Mouse (Mus musculus) ZHBTc4 (cell line): ENCODE measurements around the gene Hps4.
A peak's percentile ranks its signal among the peaks of the same experiment; 100 is the strongest.

Experiments
- DNase-seq: peaks from one replicate; pipeline ENCODE4 v3.0.0-alpha.2; 2011; ENCODE audit warnings: low read depth, low spot score

Hps4 gene

DNA sequence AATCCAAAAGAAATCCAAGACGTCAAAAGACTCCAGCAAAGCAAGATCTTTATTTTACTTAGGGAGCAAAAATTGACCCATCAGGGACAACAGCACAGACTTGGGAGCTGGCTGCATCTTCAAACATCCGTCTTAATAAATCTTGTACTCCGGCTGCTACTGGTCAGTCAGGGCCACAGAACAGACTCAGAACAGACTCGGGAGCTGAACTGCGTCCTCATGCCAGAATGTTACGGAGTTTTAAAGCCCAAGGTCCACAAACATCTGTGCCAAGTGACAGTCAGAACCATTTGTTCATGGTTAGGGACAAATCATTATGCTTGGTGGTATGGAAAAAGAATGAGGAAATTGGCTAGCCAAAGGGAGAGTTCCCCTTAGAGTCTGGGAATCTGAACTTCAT lies 19.6 kb upstream of the Hps4 start:
- DNase-seq: no peak

DNA sequence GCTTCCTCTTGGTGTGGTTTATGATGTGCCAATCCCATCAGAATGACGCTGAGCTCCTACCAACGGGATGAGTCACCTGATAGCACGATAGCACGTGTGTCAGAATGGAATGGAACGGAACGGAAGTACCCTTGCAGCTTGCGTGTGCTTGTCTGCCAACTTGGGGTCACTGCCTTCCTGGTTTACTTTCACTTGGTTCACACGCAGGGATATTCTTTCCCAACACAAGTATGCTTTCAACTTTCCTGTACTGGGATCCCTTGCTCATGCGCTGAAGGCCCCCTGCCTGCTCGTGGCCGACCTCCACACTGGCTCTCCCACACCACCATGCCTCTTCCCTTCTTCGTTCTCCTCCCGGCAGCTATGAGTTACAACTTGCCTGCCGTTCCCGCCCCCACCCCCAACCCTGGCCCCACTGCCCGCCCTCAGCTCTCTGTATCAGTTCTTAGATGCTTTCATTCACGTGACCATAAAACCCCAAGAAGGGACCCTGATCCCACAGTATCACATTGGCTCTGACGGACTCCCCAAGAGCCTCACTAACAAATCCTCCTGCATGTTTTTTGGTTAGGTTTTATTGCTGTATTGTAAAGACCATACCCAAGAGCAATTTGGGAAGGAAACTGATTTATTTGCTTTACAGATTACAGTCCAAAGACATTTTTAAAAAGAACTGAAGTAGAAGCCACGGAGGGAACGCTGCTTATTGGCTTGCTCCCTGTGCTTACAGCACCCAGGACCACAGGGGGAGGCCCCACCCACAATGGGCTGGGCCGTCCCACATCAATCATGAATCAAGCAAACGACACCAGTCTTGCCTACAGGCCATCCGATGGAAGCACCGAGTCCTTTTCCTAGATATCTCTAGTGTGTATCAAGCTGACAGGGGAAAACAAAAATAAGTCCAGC lies 18.0 kb upstream of the Hps4 start:
- DNase-seq: peak; percentile 90

DNA sequence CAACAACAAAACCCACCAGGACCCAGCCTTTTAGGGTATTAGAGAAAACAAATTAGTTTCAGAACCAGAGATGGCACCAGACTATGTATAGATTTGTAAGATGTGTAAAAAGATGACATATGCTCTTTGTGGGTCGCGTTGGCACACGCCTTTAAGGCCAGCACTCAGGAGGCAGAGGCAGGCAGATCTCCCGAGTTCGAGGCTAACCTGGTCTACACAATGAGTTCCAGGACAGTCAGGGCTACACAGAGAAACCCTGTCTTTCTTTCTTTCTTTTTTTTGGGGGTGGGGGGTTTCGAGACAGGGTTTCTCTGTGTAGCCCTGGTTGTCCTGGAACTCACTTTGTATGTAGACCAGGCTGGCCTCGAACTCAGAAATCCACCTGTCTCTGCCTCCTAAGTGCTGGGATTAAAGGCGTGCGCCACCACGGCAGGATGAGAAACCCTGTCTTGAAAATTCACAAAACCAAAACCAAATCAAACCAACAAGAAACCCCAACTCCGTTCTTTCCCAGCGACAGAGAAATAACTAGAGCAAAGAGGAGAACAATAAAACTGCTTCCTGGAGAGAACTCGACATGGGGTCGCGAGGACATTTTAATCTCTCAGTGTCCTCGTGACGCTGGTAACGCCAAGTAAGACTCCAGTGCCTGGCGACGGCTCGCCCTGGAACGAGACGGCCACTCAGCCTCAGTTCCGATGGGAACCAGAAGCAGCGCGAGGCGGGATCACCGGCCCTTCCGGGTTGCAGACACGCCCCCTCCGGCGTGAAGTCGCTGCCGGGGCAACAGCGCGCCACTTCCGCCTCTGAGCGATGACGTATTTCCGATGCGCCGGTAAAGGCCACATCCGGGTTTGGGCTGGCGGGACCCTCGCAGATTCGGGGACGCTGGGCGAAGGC lies 17.1 kb upstream of the Hps4 start, which contains the start of gene Tfip11:
Gene Tfip11, plus strand, starts transcription at position 813 of the 900 bp plus-strand sequence.
- DNase-seq: peak; percentile 98

DNA sequence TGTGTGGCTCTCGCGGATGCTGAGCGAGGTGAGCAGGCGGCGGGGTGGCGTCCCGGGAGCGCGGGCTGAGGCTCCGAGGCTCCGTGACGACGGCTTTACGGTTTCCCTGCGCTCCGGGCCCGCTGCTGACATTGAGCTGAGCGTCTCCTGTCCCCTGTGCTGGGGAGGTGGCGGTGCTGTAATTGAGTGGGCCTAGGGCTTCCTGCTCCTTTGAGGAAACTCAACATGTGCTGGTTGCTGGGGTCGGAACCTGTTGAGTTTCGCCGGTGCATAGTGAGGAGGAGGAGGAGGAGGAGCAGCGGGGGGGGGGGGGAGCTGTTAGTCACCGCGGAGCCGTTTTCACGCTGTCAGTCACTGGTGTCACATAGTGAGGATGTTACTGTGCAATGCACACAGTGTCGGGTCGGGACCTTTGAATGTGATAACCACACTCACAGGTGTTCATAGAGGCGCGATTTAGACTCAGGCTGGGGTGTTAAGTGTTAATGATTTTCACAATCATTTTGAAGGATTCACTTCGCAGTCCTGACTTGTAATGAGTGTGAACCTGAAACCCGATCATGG lies 16.4 kb upstream of the Hps4 start:
- no peak for DNase-seq

DNA sequence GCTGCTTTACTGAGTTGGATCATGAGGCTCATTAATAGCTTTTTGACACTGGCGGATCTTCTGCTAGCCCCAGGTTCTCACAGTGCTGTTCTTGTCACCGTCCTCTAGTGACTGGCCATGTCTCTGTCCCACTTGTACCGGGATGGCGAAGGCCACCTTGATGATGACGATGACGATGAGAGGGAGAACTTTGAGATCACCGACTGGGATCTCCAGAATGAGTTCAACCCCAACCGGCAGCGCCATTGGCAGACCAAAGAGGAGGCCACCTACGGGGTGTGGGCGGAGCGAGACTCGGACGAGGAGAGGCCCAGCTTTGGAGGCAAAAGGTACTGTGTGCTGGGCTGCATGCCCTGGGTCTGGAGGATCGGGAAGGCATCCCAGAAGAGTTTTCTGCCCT lies 15.0 kb upstream of the Hps4 start:
- no peak for DNase-seq

- no peak for DNase-seq
Observed at GRCm38 (mm10) chr5:112329805-112330564, 12.9 kb upstream of the Hps4 start.

DNA sequence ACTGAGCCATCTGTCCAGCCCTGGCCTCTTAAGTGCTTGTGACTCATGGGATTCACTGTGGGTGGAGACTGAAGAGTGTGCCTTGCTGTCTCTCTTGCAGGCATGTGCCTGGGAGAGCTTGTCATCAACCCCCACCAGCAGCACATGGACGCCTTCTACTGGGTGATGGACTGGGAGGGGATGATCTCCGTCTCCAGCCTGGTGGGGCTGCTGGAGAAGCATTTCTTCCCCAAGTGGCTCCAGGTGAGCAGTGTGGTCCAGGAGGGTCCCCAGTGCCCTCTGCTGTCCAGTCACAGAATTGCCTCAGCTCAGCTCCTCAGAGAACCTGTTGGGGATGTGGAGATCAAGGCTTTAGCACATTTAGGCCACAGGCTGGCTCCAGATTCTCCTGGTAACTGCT lies 7.4 kb upstream of the Hps4 start:
- DNase-seq: peak; percentile 70

- DNase-seq: no peak
Observed at GRCm38 (mm10) chr5:112337004-112337403, 5.9 kb upstream of the Hps4 start.

GRCm38 (mm10) chr5:112339215-112339614 lies 3.7 kb upstream of the Hps4 start:
- DNase-seq: no peak

GRCm38 (mm10) chr5:112343205-112343595 lies 317 bp downstream of the Hps4 start:
- DNase-seq: peak; percentile 34

GRCm38 (mm10) chr5:112344092-112344960 lies 1.4 kb downstream of the Hps4 start:
- DNase-seq: no peak

DNA sequence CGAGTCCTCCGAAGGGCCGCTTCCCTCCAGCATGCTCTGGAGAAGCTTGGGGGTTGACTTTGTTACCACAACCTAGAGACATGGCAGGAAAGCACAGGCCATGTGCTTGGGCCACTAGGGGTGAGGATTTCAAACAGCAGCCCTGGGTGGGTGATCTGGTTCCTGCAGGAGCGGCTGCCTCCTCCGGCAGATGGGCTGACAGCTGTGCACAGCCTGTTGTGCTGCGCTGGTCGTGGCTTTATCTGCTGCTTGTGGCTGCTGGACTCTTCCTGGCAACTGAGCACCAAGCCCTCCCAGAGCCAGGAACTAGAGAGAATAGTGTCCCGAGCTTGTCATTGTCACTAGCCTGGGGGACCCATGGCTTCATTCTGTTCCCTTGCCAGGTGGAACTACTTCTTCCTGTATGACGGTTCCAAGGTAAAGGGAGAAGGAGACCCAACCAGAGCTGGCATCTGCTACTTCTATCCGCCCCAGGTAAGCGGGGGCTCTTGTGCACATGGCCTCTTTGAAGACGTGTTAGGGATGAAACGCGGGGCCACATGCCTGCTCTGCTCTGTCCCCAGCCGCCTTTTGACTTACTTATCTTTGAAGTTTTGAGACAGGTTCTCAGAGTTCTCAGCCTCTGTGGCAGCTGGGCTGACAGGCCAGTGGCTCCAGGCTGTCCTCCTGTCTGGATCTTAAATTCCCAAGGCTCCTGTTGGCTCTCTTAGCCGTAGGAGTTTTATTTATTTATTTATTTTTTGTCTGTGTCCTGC lies 3.5 kb downstream of the Hps4 start:
- no peak for DNase-seq

DNA sequence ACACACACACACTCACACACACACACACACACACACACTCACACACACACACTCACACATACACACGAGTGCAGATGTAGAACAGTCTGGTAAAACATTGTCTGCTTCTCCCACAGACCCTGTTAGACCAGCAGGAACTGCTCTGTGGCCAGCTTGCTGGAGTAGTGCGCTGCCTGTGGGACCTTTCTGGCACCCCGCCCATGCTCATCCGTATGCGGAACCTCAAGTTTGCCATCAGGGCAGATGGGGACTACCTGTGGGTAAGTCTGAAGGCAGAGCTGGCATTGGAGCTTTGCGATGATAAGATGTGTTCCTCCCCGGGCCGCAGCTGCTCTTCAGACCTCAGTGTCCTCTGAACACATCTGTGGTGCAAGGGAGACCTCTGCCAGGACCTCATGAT lies 6.3 kb downstream of the Hps4 start:
- no peak for DNase-seq

GRCm38 (mm10) chr5:112355493-112355892 lies 12.6 kb downstream of the Hps4 start:
- no peak for DNase-seq

GRCm38 (mm10) chr5:112355910-112356309 lies 13.0 kb downstream of the Hps4 start, which contains the start of gene Gm6583:
Gm6583 (minus strand) TSS chr5:112356033.
- peak; percentile 69 for DNase-seq

GRCm38 (mm10) chr5:112356322-112356721 lies 13.4 kb downstream of the Hps4 start:
- DNase-seq: no peak

- DNase-seq: no peak
Observed at GRCm38 (mm10) chr5:112359520-112359919, 16.6 kb downstream of the Hps4 start.

- DNase-seq: no peak
Observed at GRCm38 (mm10) chr5:112360077-112360476, 17.2 kb downstream of the Hps4 start.

DNA sequence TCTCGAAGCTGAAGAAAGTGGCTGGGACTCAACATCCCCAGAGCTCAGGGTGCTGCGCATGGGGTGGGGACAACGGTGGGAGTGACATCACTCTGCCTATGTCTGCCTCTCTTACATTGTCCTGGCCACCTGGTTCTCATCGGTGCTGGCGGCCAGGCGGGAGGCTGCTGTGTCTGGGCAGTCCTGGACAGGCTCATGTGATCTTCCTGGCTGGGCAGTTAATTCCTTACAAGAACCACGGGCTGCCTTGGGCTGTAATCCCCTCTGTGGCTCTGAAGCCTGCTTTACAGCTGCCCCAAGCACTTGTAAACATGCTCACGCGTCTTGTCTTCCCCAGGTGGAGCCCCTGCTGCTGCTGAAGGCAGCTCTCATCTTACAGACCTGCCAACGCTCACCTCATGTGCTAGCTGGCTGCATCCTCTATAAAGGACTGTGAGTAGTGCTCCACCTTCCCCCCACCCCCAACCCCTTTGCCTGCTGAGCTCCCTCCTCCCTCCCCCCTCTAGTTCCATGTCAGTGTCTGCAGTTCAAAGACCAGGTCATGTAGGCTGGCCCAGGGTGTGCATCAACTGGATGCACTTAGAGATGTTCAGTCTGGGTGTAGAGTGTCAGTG lies 21.4 kb downstream of the Hps4 start:
- no peak for DNase-seq
